Mouse (Mus musculus) intestine, embryonic 14.5 days (tissue): ENCODE results near the gene H2afy2. TPM values are rescaled to one million over a fixed set of nuclear protein-coding genes. Genes with fewer than 3 reads are reported as not detected.

ENCODE experiments used
- ATAC-seq: fragments of 200-750 bp; cut with Nextera tagmentation; replicated peaks from 2 replicates; pipeline ENCODE4 v1.8.0; 2017; ENCODE audit warnings: low read depth, moderate number of reproducible peaks, moderate TSS enrichment, moderate library complexity; ENCODE audit not compliant: low FRiP score, low TSS enrichment
- DNase-seq: peaks from one replicate; pipeline ENCODE4 v3.0.0-alpha.2; 2018; ENCODE audit warnings: low spot score
- H3K27ac ChIP-seq: fragments of 300-500 bp; sonication (generic); 2 replicates; pipeline ENCODE4 v1.5.1; 2014; ENCODE audit warnings: low read depth, mild to moderate bottlenecking, control low read depth
- H3K27me3 ChIP-seq: fragments of 300-500 bp; sonication (generic); replicated peaks from 2 replicates; pipeline ENCODE4 v1.6.1; 2014; ENCODE audit warnings: low read length, control low read depth; ENCODE audit not compliant: control insufficient read depth, insufficient read depth
- H3K36me3 ChIP-seq: fragments of 300-500 bp; sonication (generic); 2 replicates; pipeline ENCODE4 v1.6.1; 2014; ENCODE audit warnings: low read length, control low read depth; ENCODE audit not compliant: control insufficient read depth, insufficient read depth
- H3K4me1 ChIP-seq: fragments of 300-500 bp; sonication (generic); replicated peaks from 2 replicates; pipeline ENCODE4 v1.6.1; 2014; ENCODE audit warnings: low read length, control low read depth, mixed read lengths; ENCODE audit not compliant: control insufficient read depth, insufficient read depth
- H3K4me2 ChIP-seq: fragments of 300-500 bp; sonication (generic); 2 replicates; pipeline ENCODE4 v1.6.1; 2014; ENCODE audit warnings: low read length
- H3K4me3 ChIP-seq: fragments of 300-500 bp; sonication (generic); 2 replicates; pipeline ENCODE4 v1.5.1; 2014; ENCODE audit warnings: low read depth, low read length, control low read depth, mixed read lengths
- H3K9ac ChIP-seq: fragments of 300-500 bp; sonication (generic); 2 replicates; pipeline ENCODE4 v1.6.1; 2014; ENCODE audit warnings: mild to moderate bottlenecking, low read length
- H3K9me3 ChIP-seq: fragments of 300-500 bp; sonication (generic); 2 replicates; pipeline ENCODE4 v1.6.1; 2016; ENCODE audit warnings: low read length, control low read depth; ENCODE audit not compliant: control insufficient read depth
- WGBS: fragments of 180-500 bp; shearing (Covaris S2); extraction: QIAGEN DNeasy Blood & Tissue Kit; methylation state at CpG from one replicate; pipeline ENCODE4 v1.1.7; 2014; 5-methylcytosine and 5-hydroxymethylcytosine counted together
- microRNA-seq: library from miRNA; unstranded; fragments of <30 nt; microRNA quantifications from one replicate; pipeline ENCODE4, GENCODE M21; 2016
- polyA plus RNA-seq: library from polyadenylated mRNA; unstranded; fragments of >200 nt; fragmentation: Nextera tagmentation; extraction: Ambion mirVana; gene quantifications from 2 replicates; pipeline ENCODE4 v1.2.1, GENCODE M21; 2014

H2afy2 gene
- polyA plus RNA-seq, 1 experiment from 2014 or later: 104 TPM

DNA sequence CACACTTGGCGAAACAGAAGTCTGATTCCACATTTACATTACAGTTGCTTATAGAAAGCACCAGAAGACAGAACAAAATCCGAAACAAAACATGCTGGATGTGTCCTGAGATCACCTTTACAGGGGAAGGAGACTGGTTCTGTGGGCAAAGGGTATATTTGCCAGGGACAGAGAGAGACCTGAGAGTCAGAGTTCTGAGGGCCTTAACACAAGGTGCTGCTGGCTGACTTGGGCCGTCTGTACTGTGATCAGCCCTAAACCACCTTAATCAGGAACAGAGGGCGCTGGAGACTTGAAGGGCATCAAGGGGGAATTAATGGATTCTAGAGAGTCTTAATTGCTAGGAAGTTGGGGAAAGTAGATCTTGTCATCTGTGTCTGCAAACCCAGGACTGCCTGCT lies 90.4 kb downstream of the H2afy2 start:
- Histone ChIP-seq H3K4me3 (no peak overlapping the region), H3K4me1 (peaks cover 13% of the 10 kb centered on the region), H3K4me2 (no peak overlapping the region), H3K36me3 (peaks cover 57% of the 10 kb centered on the region), H3K9ac (no peak overlapping the region), H3K27ac (no peak overlapping the region), H3K9me3 (no peaks in the 10 kb centered on the region), H3K27me3 (no peaks in the 10 kb centered on the region)
- ATAC-seq (no peak), DNase-seq (no peak)
- 72% methylated on average over 4 of the region's 4 CpGs for WGBS

- no peaks in the 10 kb centered on the region for H3K4me1 ChIP-seq
- H3K27ac ChIP-seq: no peak overlapping the region
- H3K27me3 ChIP-seq: no peaks in the 10 kb centered on the region
- no peak overlapping the region for H3K4me3 ChIP-seq
- WGBS: 83% methylated on average over 8 of the region's 8 CpGs
- H3K9ac ChIP-seq: no peak overlapping the region
- no peak for DNase-seq
- no peak for ATAC-seq
- no peak overlapping the region for H3K4me2 ChIP-seq
- H3K9me3 ChIP-seq: no peaks in the 10 kb centered on the region
- peaks cover 88% of the 10 kb centered on the region for H3K36me3 ChIP-seq
Measured at GRCm38 (mm10) chr10:61689405-61689804, 94.5 kb downstream of the H2afy2 start.

Small RNAs within 50 kb of the gene (microRNA-seq; reads per million reads assigned to microRNA genes)
- not detected for gene Mir5108

Other genes starting within 250 kb of the H2afy2 start
- 0.15 and 0.22 TPM in 2 replicates for gene Npffr1, start 188.7 kb downstream of the H2afy2 start, polyA plus RNA-seq
- 226 and 229 TPM in 2 replicates for gene Ppa1, start 135.6 kb downstream of the H2afy2 start, polyA plus RNA-seq
- 209 and 237 TPM in 2 replicates for gene Sar1a, start 103.8 kb downstream of the H2afy2 start, polyA plus RNA-seq
- gene Tysnd1, start 88.6 kb downstream of the H2afy2 start, polyA plus RNA-seq: 32.8 and 40.6 TPM in 2 replicates
- 19.1 and 19.6 TPM in 2 replicates for gene Aifm2, start 68.9 kb downstream of the H2afy2 start, polyA plus RNA-seq
- 6.0 and 7.4 TPM in 2 replicates for gene Col13a1, start 195.0 kb upstream of the H2afy2 start, polyA plus RNA-seq